Mouse (Mus musculus) heart, postnatal 0 days (tissue): ENCODE data around the gene Mamdc2.

Experiments used
- CTCF ChIP-seq: IDR thresholded peaks from 2 replicates; pipeline ENCODE4 v1.5.1; 2016; ENCODE audit warnings: antibody characterized with exemption, control low read depth, low read depth
- EP300 ChIP-seq: IDR thresholded peaks from 2 replicates; pipeline ENCODE4 v1.6.1; 2016; ENCODE audit warnings: antibody characterized with exemption, low read depth

- TF ChIP-seq EP300, result no peak
- TF ChIP-seq CTCF, result no peak
Observed at GRCm38 (mm10) chr19:23273355-23274053, 174.7 kb downstream of the Mamdc2 start, which contains the start of gene Smc5.
